Mouse (Mus musculus): ENCODE measurements around the gene Pawr. TPM values are rescaled to one million over a fixed set of nuclear protein-coding genes. Genes with fewer than 3 reads are reported as not detected.

Gene Pawr
- 12.8 and 13.7 TPM in 2 replicates for polyA plus RNA-seq (2014; fragmentation: Nextera tagmentation; extraction: Ambion mirVana)

DNA sequence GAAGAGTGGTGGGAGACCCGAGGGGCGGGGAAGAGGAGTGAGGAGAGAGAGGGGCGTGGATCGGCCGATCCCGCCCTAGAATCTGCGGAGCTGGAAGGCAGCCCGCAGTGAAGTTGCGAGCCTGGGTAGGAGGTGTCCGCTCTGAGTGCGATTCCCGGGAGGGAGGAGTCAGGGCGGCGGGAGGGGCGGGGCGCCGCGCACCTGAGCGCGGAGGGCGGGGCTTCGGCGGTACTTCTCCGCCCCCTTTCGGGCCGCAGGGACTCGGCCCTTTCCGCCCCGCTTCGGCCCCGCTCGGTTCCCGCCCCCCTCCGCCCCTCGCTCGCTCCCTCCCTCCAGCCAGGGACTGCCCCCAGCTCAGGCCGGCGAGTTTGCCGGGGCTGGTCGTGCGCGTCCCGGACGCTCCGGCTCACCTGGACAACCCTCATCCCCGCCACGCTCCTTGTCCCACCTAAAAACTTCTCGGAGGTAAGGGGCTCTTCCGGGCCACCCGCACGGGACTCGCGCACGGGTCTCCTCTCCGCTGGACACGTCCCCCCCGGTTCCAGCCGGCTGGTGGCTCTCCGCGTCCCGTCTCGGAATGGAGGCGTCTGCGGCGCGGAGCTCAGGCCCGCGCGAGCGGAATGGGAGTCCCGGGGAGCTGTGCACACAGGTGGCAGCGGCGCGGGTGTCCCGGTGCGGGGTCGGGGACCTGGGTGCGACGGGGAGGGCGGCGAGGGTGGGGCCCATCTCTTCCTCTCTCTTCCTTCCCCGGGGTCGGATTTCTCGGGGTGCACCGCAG, at the start of gene Pawr:
Pawr (plus strand) TSS at position 338 of the 778 bp plus-strand sequence.
- Histone ChIP-seq H3K36me3 (ENCODE audit: control insufficient read depth, insufficient read depth, low read length) (0 out of 2 replicates have a peak, but pooled peaks cover 2% of the 10 kb centered on the region), H3K4me2 (peak within 1 kb of the TSS; percentile 93), H3K4me1 (replicated peaks; ENCODE audit: control insufficient read depth, insufficient read depth, low read length) (no peaks in the 10 kb centered on the region; the same call in 1 of the 2 replicates), H3K27me3 (replicated peaks; ENCODE audit: control insufficient read depth, insufficient read depth, low read length) (peaks cover 6% of the 10 kb centered on the region), H3K27ac (ENCODE audit: low read depth, low read length) (peak within 1 kb of the TSS; percentile 68), H3K9me3 (ENCODE audit: control insufficient read depth, low read length) (no peaks in the 10 kb centered on the region), H3K9ac (ENCODE audit: low read depth, low read length) (peak within 1 kb of the TSS; percentile 82), H3K4me3 (ENCODE audit: low read depth, low read length) (peak within 1 kb of the TSS; percentile 79)
- DNase-seq (ENCODE audit: low spot score), result peak; percentile 88
- peak; percentile 92 for ATAC-seq (replicated peaks; ENCODE audit: low FRiP score)
- WGBS, result under 1% methylated on average over 67 of the region's 85 CpGs

- no peak overlapping the region for H3K4me2 ChIP-seq
- WGBS, result 70% methylated on average over 6 of the region's 6 CpGs
- ATAC-seq (replicated peaks; ENCODE audit: low FRiP score), result peak; percentile 71
- H3K9me3 ChIP-seq (ENCODE audit: control insufficient read depth, low read length), result no peaks in the 10 kb centered on the region
- no peak overlapping the region for H3K9ac ChIP-seq (ENCODE audit: low read depth, low read length)
- H3K27ac ChIP-seq (ENCODE audit: low read depth, low read length), result no peak overlapping the region
- H3K4me1 ChIP-seq (replicated peaks; ENCODE audit: control insufficient read depth, insufficient read depth, low read length), result no peaks in the 10 kb centered on the region; the same call in 1 of the 2 replicates
- H3K27me3 ChIP-seq (replicated peaks; ENCODE audit: control insufficient read depth, insufficient read depth, low read length), result no peaks in the 10 kb centered on the region
- DNase-seq (ENCODE audit: low spot score), result no peak
- H3K4me3 ChIP-seq (ENCODE audit: low read depth, low read length), result no peak overlapping the region
- peaks cover 3% of the 10 kb centered on the region; the same call in 1 of the 2 replicates for H3K36me3 ChIP-seq (ENCODE audit: control insufficient read depth, insufficient read depth, low read length)
Observed at GRCm38 (mm10) chr10:108282351-108282750, 49.6 kb upstream of the Pawr start.

GRCm38 (mm10) chr10:108283418-108283817, 48.5 kb upstream of the Pawr start:
- Histone ChIP-seq H3K4me3 (ENCODE audit: low read depth, low read length) (no peak overlapping the region), H3K27me3 (replicated peaks; ENCODE audit: control insufficient read depth, insufficient read depth, low read length) (no peaks in the 10 kb centered on the region), H3K9me3 (ENCODE audit: control insufficient read depth, low read length) (no peaks in the 10 kb centered on the region), H3K27ac (ENCODE audit: low read depth, low read length) (no peak overlapping the region), H3K36me3 (ENCODE audit: control insufficient read depth, insufficient read depth, low read length) (0 out of 2 replicates have a peak, but pooled peaks cover 3% of the 10 kb centered on the region), H3K4me2 (no peak overlapping the region), H3K9ac (ENCODE audit: low read depth, low read length) (no peak overlapping the region), H3K4me1 (replicated peaks; ENCODE audit: control insufficient read depth, insufficient read depth, low read length) (no peaks in the 10 kb centered on the region; the same call in 1 of the 2 replicates)
- DNase-seq (ENCODE audit: low spot score) (no peak), ATAC-seq (replicated peaks; ENCODE audit: low FRiP score) (no peak)
- 85% methylated on average over 2 of the region's 2 CpGs for WGBS

- Histone ChIP-seq H3K27me3 (replicated peaks; ENCODE audit: control insufficient read depth, insufficient read depth, low read length) (no peaks in the 10 kb centered on the region), H3K4me2 (no peak overlapping the region), H3K36me3 (ENCODE audit: control insufficient read depth, insufficient read depth, low read length) (0 out of 2 replicates have a peak, but pooled peaks cover 3% of the 10 kb centered on the region), H3K9me3 (ENCODE audit: control insufficient read depth, low read length) (no peaks in the 10 kb centered on the region), H3K4me3 (ENCODE audit: low read depth, low read length) (no peak overlapping the region), H3K4me1 (replicated peaks; ENCODE audit: control insufficient read depth, insufficient read depth, low read length) (no peaks in the 10 kb centered on the region; the same call in 1 of the 2 replicates), H3K9ac (ENCODE audit: low read depth, low read length) (no peak overlapping the region), H3K27ac (ENCODE audit: low read depth, low read length) (no peak overlapping the region)
- 90% methylated on average over 4 of the region's 4 CpGs for WGBS
- DNase-seq (ENCODE audit: low spot score) (no peak), ATAC-seq (replicated peaks; ENCODE audit: low FRiP score) (no peak)
Observed at GRCm38 (mm10) chr10:108283837-108284236, 48.1 kb upstream of the Pawr start.

- Histone ChIP-seq H3K27me3 (replicated peaks; ENCODE audit: control insufficient read depth, insufficient read depth, low read length) (no peaks in the 10 kb centered on the region), H3K4me2 (no peak overlapping the region), H3K27ac (ENCODE audit: low read depth, low read length) (no peak overlapping the region), H3K4me3 (ENCODE audit: low read depth, low read length) (no peak overlapping the region), H3K4me1 (replicated peaks; ENCODE audit: control insufficient read depth, insufficient read depth, low read length) (no peaks in the 10 kb centered on the region; the same call in 1 of the 2 replicates), H3K9ac (ENCODE audit: low read depth, low read length) (no peak overlapping the region), H3K9me3 (ENCODE audit: control insufficient read depth, low read length) (no peaks in the 10 kb centered on the region), H3K36me3 (ENCODE audit: control insufficient read depth, insufficient read depth, low read length) (0 out of 2 replicates have a peak, but pooled peaks cover 3% of the 10 kb centered on the region)
- DNase-seq (ENCODE audit: low spot score) (no peak), ATAC-seq (replicated peaks; ENCODE audit: low FRiP score) (no peak)
- WGBS, result 87% methylated on average over 4 of the region's 4 CpGs
Observed at GRCm38 (mm10) chr10:108284445-108284844, 47.5 kb upstream of the Pawr start.

DNA sequence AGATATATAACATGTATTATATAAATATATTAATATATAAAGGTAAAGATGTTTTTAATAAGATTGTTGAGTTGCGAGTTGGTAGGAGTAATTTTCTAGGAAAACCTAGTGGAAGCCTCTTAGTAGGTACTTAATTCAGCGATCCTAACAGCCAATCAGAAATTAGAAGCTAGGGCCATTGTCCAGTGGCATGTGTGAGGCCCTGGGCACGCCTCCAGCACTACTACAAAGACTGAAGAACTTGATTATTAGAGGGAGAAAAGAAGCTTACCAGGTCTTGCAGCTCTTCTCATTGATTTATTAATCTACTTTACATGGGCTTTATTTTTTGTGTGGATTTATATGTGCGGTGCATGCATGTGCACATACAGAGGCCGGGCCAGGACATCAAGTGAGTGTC, 46.9 kb upstream of the Pawr start:
- WGBS, result 96% methylated on average over 5 of the region's 5 CpGs
- H3K4me1 ChIP-seq (replicated peaks; ENCODE audit: control insufficient read depth, insufficient read depth, low read length), result no peaks in the 10 kb centered on the region; the same call in 1 of the 2 replicates
- H3K36me3 ChIP-seq (ENCODE audit: control insufficient read depth, insufficient read depth, low read length), result 0 out of 2 replicates have a peak, but pooled peaks cover 3% of the 10 kb centered on the region
- no peak overlapping the region for H3K4me2 ChIP-seq
- DNase-seq (ENCODE audit: low spot score) (no peak), ATAC-seq (replicated peaks; ENCODE audit: low FRiP score) (no peak)
- H3K27me3 ChIP-seq (replicated peaks; ENCODE audit: control insufficient read depth, insufficient read depth, low read length), result no peaks in the 10 kb centered on the region
- no peak overlapping the region for H3K9ac ChIP-seq (ENCODE audit: low read depth, low read length)
- no peaks in the 10 kb centered on the region for H3K9me3 ChIP-seq (ENCODE audit: control insufficient read depth, low read length)
- H3K27ac ChIP-seq (ENCODE audit: low read depth, low read length), result no peak overlapping the region
- H3K4me3 ChIP-seq (ENCODE audit: low read depth, low read length), result no peak overlapping the region

DNA sequence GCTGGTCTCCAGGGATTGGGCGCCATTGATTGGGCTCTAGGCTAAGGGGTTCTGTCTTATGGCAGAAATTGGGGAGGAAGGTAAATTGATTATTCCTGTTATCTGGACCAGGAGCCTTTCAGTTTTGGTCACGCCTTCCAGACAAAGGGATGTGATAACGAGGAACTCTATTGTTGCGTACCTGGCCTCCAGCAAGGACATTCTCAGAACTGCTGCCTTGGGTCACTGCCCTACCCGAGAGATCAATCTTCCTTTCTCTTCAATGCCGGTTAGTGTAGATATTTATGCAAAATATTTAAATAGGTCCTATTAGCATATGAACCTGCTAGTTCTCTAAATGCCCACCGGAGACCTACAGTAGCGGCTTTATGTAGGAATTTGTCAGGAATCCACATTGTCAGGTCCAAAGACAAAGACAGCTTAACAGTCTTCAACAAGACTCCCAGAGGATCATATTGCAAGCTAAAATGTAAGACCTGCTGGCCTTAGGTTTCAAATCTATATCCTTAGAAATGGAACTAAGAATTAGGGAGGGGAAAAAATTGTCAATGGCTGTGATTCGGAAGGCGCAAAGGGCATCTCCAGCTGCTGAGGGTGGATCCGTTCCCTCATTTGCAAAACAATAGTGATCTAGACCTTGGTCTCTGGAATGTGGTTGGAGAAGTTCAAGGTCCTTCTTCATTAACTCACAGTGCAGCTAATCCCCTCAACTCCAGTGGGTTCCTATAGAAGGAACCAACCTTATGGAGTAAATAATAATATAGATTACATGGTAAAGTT, 45.1 kb upstream of the Pawr start:
- H3K9ac ChIP-seq (ENCODE audit: low read depth, low read length), result no peak overlapping the region
- no peak overlapping the region for H3K4me2 ChIP-seq
- no peaks in the 10 kb centered on the region for H3K36me3 ChIP-seq (ENCODE audit: control insufficient read depth, insufficient read depth, low read length)
- no peaks in the 10 kb centered on the region; the same call in 1 of the 2 replicates for H3K4me1 ChIP-seq (replicated peaks; ENCODE audit: control insufficient read depth, insufficient read depth, low read length)
- 73% methylated on average over 11 of the region's 11 CpGs for WGBS
- no peaks in the 10 kb centered on the region for H3K9me3 ChIP-seq (ENCODE audit: control insufficient read depth, low read length)
- no peak overlapping the region for H3K4me3 ChIP-seq (ENCODE audit: low read depth, low read length)
- H3K27ac ChIP-seq (ENCODE audit: low read depth, low read length), result no peak overlapping the region
- ATAC-seq (replicated peaks; ENCODE audit: low FRiP score) (no peak), DNase-seq (ENCODE audit: low spot score) (no peak)
- no peaks in the 10 kb centered on the region for H3K27me3 ChIP-seq (replicated peaks; ENCODE audit: control insufficient read depth, insufficient read depth, low read length)

DNA sequence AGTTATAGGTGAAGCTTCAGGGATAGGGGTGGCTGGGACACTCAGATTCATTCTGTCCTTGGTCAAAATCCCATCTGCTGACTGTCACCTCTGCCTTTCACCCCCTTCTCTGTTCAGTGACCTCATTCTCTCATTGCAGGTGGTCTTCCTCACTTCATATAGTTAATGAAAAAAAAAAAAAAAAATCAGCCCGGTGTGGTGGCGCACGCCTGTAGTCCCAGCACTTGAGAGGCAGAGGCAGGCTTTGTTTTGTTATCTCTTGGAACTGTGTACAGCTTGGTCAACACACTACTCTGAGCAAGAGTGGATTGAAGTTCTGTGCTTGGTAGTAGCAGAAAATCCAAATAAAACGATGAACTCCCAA, 44.5 kb upstream of the Pawr start:
- Histone ChIP-seq H3K4me2 (no peak overlapping the region), H3K9ac (ENCODE audit: low read depth, low read length) (no peak overlapping the region), H3K36me3 (ENCODE audit: control insufficient read depth, insufficient read depth, low read length) (no peaks in the 10 kb centered on the region), H3K4me3 (ENCODE audit: low read depth, low read length) (no peak overlapping the region), H3K4me1 (replicated peaks; ENCODE audit: control insufficient read depth, insufficient read depth, low read length) (no peaks in the 10 kb centered on the region; the same call in 1 of the 2 replicates), H3K27me3 (replicated peaks; ENCODE audit: control insufficient read depth, insufficient read depth, low read length) (no peaks in the 10 kb centered on the region), H3K9me3 (ENCODE audit: control insufficient read depth, low read length) (no peaks in the 10 kb centered on the region), H3K27ac (ENCODE audit: low read depth, low read length) (no peak overlapping the region)
- DNase-seq (ENCODE audit: low spot score) (no peak), ATAC-seq (replicated peaks; ENCODE audit: low FRiP score) (no peak)
- 74% methylated on average over 4 of the region's 4 CpGs for WGBS

Measured in liver, embryonic 11.5 days (tissue).